Mouse (Mus musculus) spleen, adult 2 months (tissue): ENCODE measurements around the gene Rprm.

Experiments
- CTCF ChIP-seq: fragments of 200-500 bp; IDR thresholded peaks from 2 replicates; pipeline ENCODE4 v1.5.1; 2011; ENCODE audit warnings: mild to moderate bottlenecking, inconsistent platforms; ENCODE audit not compliant: insufficient read depth, insufficient read length, insufficient replicate concordance; ENCODE audit errors: extremely low read depth
- POLR2A ChIP-seq: fragments of 200-500 bp; IDR thresholded peaks from 2 replicates; pipeline ENCODE4 v1.6.1; 2011; ENCODE audit warnings: low read depth, low read length, inconsistent platforms

- TF ChIP-seq POLR2A: no peak
- no peak for TF ChIP-seq CTCF
These were observed 24.3 kb downstream of the Rprm start for GRCm38 (mm10) chr2:54061039-54061438.
